ENCODE assay signal across 10 mouse cellular contexts in genomic region chr14:20798761-20799160, GRCm38 (mm10). TPM values are rescaled to one million over a fixed set of nuclear protein-coding genes. Genes with fewer than 3 reads are reported as not detected.
DNase-seq lines count a peak whose midpoint lies in the region; ATAC-seq lines count a peak whose summit lies in the region.
"Had no signal": no experiment of that assay in that cellular context is flagged by ENCODE, and none has a peak within 500 bp of the region (broad histone marks: within the 10 kb centered on the region; RNA-seq: fewer than 3 reads in every experiment).

No protein-coding gene starts in this region.

- WGBS in intestine, embryonic 14.5 days = 5% methylated on average over 7 of the region's 7 CpGs
- WGBS in intestine, embryonic 16.5 days = 9% methylated on average over 7 of the region's 7 CpGs
- 12% methylated on average over 7 of the region's 7 CpGs for WGBS in embryonic facial prominence, embryonic 14.5 days
- 10% methylated on average over 7 of the region's 7 CpGs for WGBS in neural tube, embryonic 11.5 days

- ATAC-seq in intestine, embryonic 14.5 days (replicated peaks; ENCODE audit: low FRiP score, low TSS enrichment, low read depth) = no peak
- ATAC-seq in intestine, embryonic 16.5 days = no peak
- ATAC-seq in embryonic facial prominence, embryonic 14.5 days (ENCODE audit: low read depth) = no peak
- ATAC-seq in neural tube, embryonic 11.5 days (ENCODE audit: insufficient read depth, low FRiP score, low TSS enrichment) = no peak

- no peak overlapping the region for H3K4me3 ChIP-seq in intestine, embryonic 14.5 days (ENCODE audit: low read depth, low read length)
- H3K4me3 ChIP-seq in intestine, embryonic 16.5 days (ENCODE audit: low read length) = no peak overlapping the region
- H3K4me3 ChIP-seq in embryonic facial prominence, embryonic 14.5 days (ENCODE audit: low read depth, low read length) = no peak overlapping the region
- H3K4me3 ChIP-seq in neural tube, embryonic 11.5 days (ENCODE audit: low read depth, low read length) = no peak overlapping the region
- H3K4me3 ChIP-seq: embryonic facial prominence, embryonic 13.5 days; stomach, embryonic 15.5 days had no signal

- peaks cover 7% of the 10 kb centered on the region; the same call in 1 of the 2 replicates for H3K4me1 ChIP-seq in intestine, embryonic 14.5 days (replicated peaks; ENCODE audit: control insufficient read depth, insufficient read depth, low read length)
- H3K4me1 ChIP-seq in intestine, embryonic 16.5 days (ENCODE audit: control insufficient read depth, insufficient read depth, low read length) = peaks cover 9% of the 10 kb centered on the region; the same call in 1 of the 2 replicates
- peaks cover 14% of the 10 kb centered on the region for H3K4me1 ChIP-seq in embryonic facial prominence, embryonic 14.5 days (ENCODE audit: control insufficient read depth, insufficient read depth, low read length)
- peaks cover 12% of the 10 kb centered on the region for H3K4me1 ChIP-seq in neural tube, embryonic 11.5 days (ENCODE audit: control insufficient read depth, insufficient read depth, low read length)
- H3K4me1 ChIP-seq: stomach, embryonic 15.5 days had no signal

- H3K9ac ChIP-seq in intestine, embryonic 14.5 days (ENCODE audit: low read length) = no peak overlapping the region
- no peak overlapping the region for H3K9ac ChIP-seq in intestine, embryonic 16.5 days (ENCODE audit: low read depth, low read length)
- no peak overlapping the region for H3K9ac ChIP-seq in embryonic facial prominence, embryonic 14.5 days (ENCODE audit: low read depth, low read length)
- H3K9ac ChIP-seq in neural tube, embryonic 11.5 days (ENCODE audit: low read length) = no peak overlapping the region
- H3K9ac ChIP-seq: embryonic facial prominence, embryonic 13.5 days; stomach, embryonic 15.5 days had no signal

- H3K27ac ChIP-seq in intestine, embryonic 14.5 days (ENCODE audit: low read depth) = no peak overlapping the region
- no peak overlapping the region for H3K27ac ChIP-seq in intestine, embryonic 16.5 days (ENCODE audit: low read length)
- no peak overlapping the region for H3K27ac ChIP-seq in embryonic facial prominence, embryonic 14.5 days (replicated peaks; ENCODE audit: low read depth, low read length)
- no peak overlapping the region for H3K27ac ChIP-seq in neural tube, embryonic 11.5 days (ENCODE audit: low read depth, low read length)
- H3K27ac ChIP-seq: embryonic facial prominence, embryonic 13.5 days; stomach, embryonic 15.5 days had no signal

- H3K4me2 ChIP-seq in intestine, embryonic 14.5 days (ENCODE audit: low read length) = no peak overlapping the region
- H3K4me2 ChIP-seq in intestine, embryonic 16.5 days (ENCODE audit: low read depth, low read length) = no peak overlapping the region
- H3K4me2 ChIP-seq in embryonic facial prominence, embryonic 14.5 days (ENCODE audit: low read depth, low read length) = peak overlapping the region; percentile 10; the same call in 1 of the 2 replicates
- H3K4me2 ChIP-seq in neural tube, embryonic 11.5 days (ENCODE audit: low read depth) = no peak overlapping the region
- H3K4me2 ChIP-seq: embryonic facial prominence, embryonic 13.5 days; stomach, embryonic 15.5 days had no signal

- H3K27me3 ChIP-seq in intestine, embryonic 14.5 days (replicated peaks; ENCODE audit: control insufficient read depth, insufficient read depth, low read length) = no peaks in the 10 kb centered on the region
- no peaks in the 10 kb centered on the region for H3K27me3 ChIP-seq in intestine, embryonic 16.5 days (replicated peaks; ENCODE audit: control insufficient read depth, insufficient read depth, low read length)
- no peaks in the 10 kb centered on the region for H3K27me3 ChIP-seq in embryonic facial prominence, embryonic 14.5 days (replicated peaks; ENCODE audit: control insufficient read depth, insufficient read depth, low read length)
- H3K27me3 ChIP-seq in neural tube, embryonic 11.5 days (ENCODE audit: control insufficient read depth, insufficient read depth, low read length) = no peaks in the 10 kb centered on the region
- H3K27me3 ChIP-seq: embryonic facial prominence, embryonic 13.5 days; stomach, embryonic 15.5 days had no signal

- H3K36me3 ChIP-seq in intestine, embryonic 14.5 days (ENCODE audit: control insufficient read depth, insufficient read depth, low read length) = no peaks in the 10 kb centered on the region
- no peaks in the 10 kb centered on the region for H3K36me3 ChIP-seq in intestine, embryonic 16.5 days (ENCODE audit: control insufficient read depth, insufficient read depth, low read length)
- no peaks in the 10 kb centered on the region for H3K36me3 ChIP-seq in embryonic facial prominence, embryonic 14.5 days (ENCODE audit: control insufficient read depth, insufficient read depth, low read length)
- no peaks in the 10 kb centered on the region for H3K36me3 ChIP-seq in neural tube, embryonic 11.5 days (ENCODE audit: control insufficient read depth, insufficient read depth, low read length)
- H3K36me3 ChIP-seq: embryonic facial prominence, embryonic 13.5 days; stomach, embryonic 15.5 days had no signal

- intact Hi-C loops in left cerebral cortex, postnatal 25 days (cut with DNase I) = loop anchor here (1.0 kb wide), 1 partner anchor 32 kb away; no protein-coding TSS in a partner anchor

- peak; percentile 90 for DNase-seq in intestine, embryonic 14.5 days (ENCODE audit: low spot score)
- peak; percentile 73 to 88 for DNase-seq in adrenal gland, postnatal 4 days (ENCODE audit: low spot score in 2 of 2)
- peak; percentile 79 for DNase-seq in embryonic facial prominence, embryonic 14.5 days (ENCODE audit: low spot score)
- peak; percentile 94 for DNase-seq in heart, postnatal 4 days
- DNase-seq in left cerebral cortex, postnatal 25 days (ENCODE audit: low spot score in 2 of 2) = peak; percentile 82 to 91
- DNase-seq in neural tube, embryonic 11.5 days (ENCODE audit: low spot score) = peak; percentile 83
- DNase-seq in testis, postnatal 14 days (ENCODE audit: low spot score) = peak; percentile 85

- no peaks in the 10 kb centered on the region for H3K9me3 ChIP-seq in intestine, embryonic 14.5 days (ENCODE audit: control insufficient read depth, low read length)
- H3K9me3 ChIP-seq in intestine, embryonic 16.5 days (ENCODE audit: control insufficient read depth, low read length) = no peaks in the 10 kb centered on the region
- no peaks in the 10 kb centered on the region for H3K9me3 ChIP-seq in embryonic facial prominence, embryonic 14.5 days (ENCODE audit: control insufficient read depth, low read length)
- H3K9me3 ChIP-seq in neural tube, embryonic 11.5 days (ENCODE audit: control insufficient read depth, low read length) = no peaks in the 10 kb centered on the region
- H3K9me3 ChIP-seq: embryonic facial prominence, embryonic 13.5 days; stomach, embryonic 15.5 days had no signal

RNA-seq across cellular contexts. Expression of gene Camk2g, which starts 4.9 kb away (rescaled TPM):
- polyA plus RNA-seq in intestine, embryonic 14.5 days (2014; fragmentation: Nextera tagmentation; extraction: Ambion mirVana) = 47.6 and 53.3 TPM in 2 replicates
- 33.6 and 35.8 TPM in 2 replicates for polyA plus RNA-seq in intestine, embryonic 16.5 days (2015; fragmentation: Nextera tagmentation; extraction: Ambion mirVana)
- total RNA-seq in adrenal gland, postnatal 4 days (2021) = 10 to 100 TPM; 77.3 to 87.2 TPM
- 54.6 and 67.7 TPM in 2 replicates for polyA plus RNA-seq in embryonic facial prominence, embryonic 14.5 days (2014; fragmentation: Nextera tagmentation; extraction: Ambion mirVana)
- total RNA-seq in heart, postnatal 4 days (2021) = 10 to 100 TPM; 58.3 to 65.2 TPM
- total RNA-seq in left cerebral cortex, postnatal 25 days (2021) = 100 to 1,000 TPM; 292 to 312 TPM
- polyA plus RNA-seq in neural tube, embryonic 11.5 days (2014; fragmentation: Nextera tagmentation; extraction: Ambion mirVana) = 54.0 and 56.5 TPM in 2 replicates

RNA-seq across cellular contexts. Expression of gene Plau, which starts 37.7 kb away (rescaled TPM):
- 1.1 and 1.3 TPM in 2 replicates for polyA plus RNA-seq in intestine, embryonic 14.5 days (2014; fragmentation: Nextera tagmentation; extraction: Ambion mirVana)
- polyA plus RNA-seq in intestine, embryonic 16.5 days (2015; fragmentation: Nextera tagmentation; extraction: Ambion mirVana) = 2.7 and 2.9 TPM in 2 replicates
- total RNA-seq in adrenal gland, postnatal 4 days (2021) = 10 to 100 TPM; 19.8 to 36.6 TPM
- 2.5 and 2.8 TPM in 2 replicates for polyA plus RNA-seq in embryonic facial prominence, embryonic 14.5 days (2014; fragmentation: Nextera tagmentation; extraction: Ambion mirVana)
- total RNA-seq in heart, postnatal 4 days (2021) = 10 to 100 TPM; 11.1 to 11.9 TPM
- total RNA-seq in left cerebral cortex, postnatal 25 days (2021) = 1 to 10 TPM; 5.9 to 7.8 TPM
- polyA plus RNA-seq in neural tube, embryonic 11.5 days (2014; fragmentation: Nextera tagmentation; extraction: Ambion mirVana) = 0.30 and 0.62 TPM in 2 replicates
